Mouse (Mus musculus) lung, embryonic 14.5 days (tissue): Measurements from ENCODE around the gene Rabgap1l. TPM values are rescaled to one million over a fixed set of nuclear protein-coding genes. Genes with fewer than 3 reads are reported as not detected.

ENCODE experiments used
- ATAC-seq: fragments of 200-750 bp; cut with Nextera tagmentation; 2 replicates; pipeline ENCODE4 v1.8.0; 2017; ENCODE audit warnings: mild to moderate bottlenecking, moderate TSS enrichment, moderate library complexity; ENCODE audit not compliant: insufficient read depth
- DNase-seq: peaks from one replicate; pipeline ENCODE4 v3.0.0-alpha.2; 2015
- H3K27ac ChIP-seq: fragments of 300-500 bp; sonication (generic); 2 replicates; pipeline ENCODE4 v1.5.1; 2014; ENCODE audit warnings: low read depth, mild to moderate bottlenecking, moderate library complexity
- H3K27me3 ChIP-seq: fragments of 300-500 bp; sonication (generic); 2 replicates; pipeline ENCODE4 v1.6.1; 2014; ENCODE audit warnings: low read length, control low read depth; ENCODE audit not compliant: insufficient read depth
- H3K36me3 ChIP-seq: fragments of 300-500 bp; sonication (generic); 2 replicates; pipeline ENCODE4 v1.6.1; 2014; ENCODE audit warnings: control low read depth; ENCODE audit not compliant: insufficient read depth
- H3K4me1 ChIP-seq: fragments of 300-500 bp; sonication (generic); 2 replicates; pipeline ENCODE4 v1.6.1; 2014; ENCODE audit warnings: antibody characterized with exemption, control low read depth; ENCODE audit not compliant: insufficient read depth
- H3K4me2 ChIP-seq: fragments of 300-500 bp; sonication (generic); 2 replicates; pipeline ENCODE4 v1.6.1; 2014; ENCODE audit warnings: mild to moderate bottlenecking
- H3K4me3 ChIP-seq: fragments of 300-500 bp; sonication (generic); 2 replicates; pipeline ENCODE4 v1.5.1; 2014; ENCODE audit warnings: low read depth, low read length
- H3K9ac ChIP-seq: fragments of 300-500 bp; sonication (generic); 2 replicates; pipeline ENCODE4 v1.6.1; 2014
- H3K9me3 ChIP-seq: fragments of 300-500 bp; sonication (generic); 2 replicates; pipeline ENCODE4 v1.6.1; 2016; ENCODE audit warnings: low read depth, low read length, control low read depth
- CTCF ChIP-seq: IDR thresholded peaks from 2 replicates; pipeline ENCODE4 v1.5.1; 2016; ENCODE audit warnings: antibody characterized with exemption, low read depth
- WGBS: fragments of 180-500 bp; shearing (Covaris S2); extraction: QIAGEN DNeasy Blood & Tissue Kit; methylation state at CpG from one replicate; pipeline ENCODE4 v1.1.7; 2014; 5-methylcytosine and 5-hydroxymethylcytosine counted together
- polyA plus RNA-seq: library from polyadenylated mRNA; unstranded; fragments of >200 nt; fragmentation: Nextera tagmentation; extraction: Ambion mirVana; gene quantifications from 2 replicates; pipeline ENCODE4 v1.2.1, GENCODE M21; 2014

The Rabgap1l gene
- polyA plus RNA-seq, 1 experiment from 2014 or later = 19.3 TPM

GRCm38 (mm10) chr1:160305826-160306225, 487.2 kb downstream of the Rabgap1l start:
- 81% methylated on average over 1 of the region's 1 CpGs for WGBS
- no peak overlapping the region for H3K4me2 ChIP-seq
- ATAC-seq (no peak), DNase-seq (no peak)
- no peak for TF ChIP-seq CTCF
- no peak overlapping the region for H3K9ac ChIP-seq
- no peak overlapping the region for H3K4me3 ChIP-seq
- no peaks in the 10 kb centered on the region for H3K9me3 ChIP-seq
- no peak overlapping the region for H3K27ac ChIP-seq
- no peaks in the 10 kb centered on the region for H3K36me3 ChIP-seq
- H3K4me1 ChIP-seq = peaks cover 5% of the 10 kb centered on the region
- H3K27me3 ChIP-seq = no peaks in the 10 kb centered on the region

- H3K4me1 ChIP-seq = peaks cover 5% of the 10 kb centered on the region
- ATAC-seq (no peak), DNase-seq (no peak)
- no peak overlapping the region for H3K9ac ChIP-seq
- TF ChIP-seq CTCF = no peak
- no peaks in the 10 kb centered on the region for H3K36me3 ChIP-seq
- H3K27me3 ChIP-seq = no peaks in the 10 kb centered on the region
- H3K27ac ChIP-seq = no peak overlapping the region
- 70% methylated on average over 6 of the region's 6 CpGs for WGBS
- no peak overlapping the region for H3K4me3 ChIP-seq
- no peaks in the 10 kb centered on the region for H3K9me3 ChIP-seq
- H3K4me2 ChIP-seq = no peak overlapping the region
Observed at GRCm38 (mm10) chr1:160304969-160305498, 488.0 kb downstream of the Rabgap1l start.

GRCm38 (mm10) chr1:160302268-160302667, 490.7 kb downstream of the Rabgap1l start:
- no peak overlapping the region for H3K9ac ChIP-seq
- 81% methylated on average over 1 of the region's 1 CpGs for WGBS
- H3K4me1 ChIP-seq = peaks cover 4% of the 10 kb centered on the region
- H3K4me2 ChIP-seq = no peak overlapping the region
- ATAC-seq (no peak), DNase-seq (no peak)
- no peaks in the 10 kb centered on the region for H3K36me3 ChIP-seq
- no peak overlapping the region for H3K4me3 ChIP-seq
- H3K27ac ChIP-seq = no peak overlapping the region
- no peak for TF ChIP-seq CTCF
- H3K27me3 ChIP-seq = no peaks in the 10 kb centered on the region
- no peaks in the 10 kb centered on the region for H3K9me3 ChIP-seq

- TF ChIP-seq CTCF = no peak
- 50% methylated on average over 6 of the region's 6 CpGs for WGBS
- Histone ChIP-seq H3K4me1 (no peaks in the 10 kb centered on the region; the same call in 1 of the 2 replicates), H3K27ac (no peak overlapping the region), H3K4me3 (no peak overlapping the region), H3K27me3 (no peaks in the 10 kb centered on the region), H3K9ac (no peak overlapping the region), H3K36me3 (no peaks in the 10 kb centered on the region), H3K4me2 (no peak overlapping the region), H3K9me3 (no peaks in the 10 kb centered on the region)
- no peak for DNase-seq
- ATAC-seq = no peak
Observed at GRCm38 (mm10) chr1:160301156-160301555, 491.9 kb downstream of the Rabgap1l start.

GRCm38 (mm10) chr1:160300704-160301103, 492.3 kb downstream of the Rabgap1l start:
- Histone ChIP-seq H3K36me3 (no peaks in the 10 kb centered on the region), H3K4me2 (no peak overlapping the region), H3K27me3 (no peaks in the 10 kb centered on the region), H3K27ac (no peak overlapping the region), H3K4me3 (no peak overlapping the region), H3K4me1 (no peaks in the 10 kb centered on the region; the same call in 1 of the 2 replicates), H3K9me3 (no peaks in the 10 kb centered on the region), H3K9ac (no peak overlapping the region)
- DNase-seq = no peak
- 74% methylated on average over 2 of the region's 2 CpGs for WGBS
- TF ChIP-seq CTCF = no peak
- no peak for ATAC-seq

- DNase-seq = no peak
- WGBS = 74% methylated on average over 4 of the region's 4 CpGs
- H3K9me3 ChIP-seq = no peaks in the 10 kb centered on the region
- no peak overlapping the region for H3K9ac ChIP-seq
- H3K4me2 ChIP-seq = no peak overlapping the region
- TF ChIP-seq CTCF = no peak
- no peak overlapping the region for H3K4me3 ChIP-seq
- H3K27ac ChIP-seq = no peak overlapping the region
- no peaks in the 10 kb centered on the region for H3K27me3 ChIP-seq
- ATAC-seq = no peak
- no peaks in the 10 kb centered on the region for H3K36me3 ChIP-seq
- H3K4me1 ChIP-seq = no peaks in the 10 kb centered on the region; the same call in 1 of the 2 replicates
Observed at GRCm38 (mm10) chr1:160299979-160300378, 493.0 kb downstream of the Rabgap1l start.

- 34% methylated on average over 1 of the region's 1 CpGs for WGBS
- Histone ChIP-seq H3K9ac (no peak overlapping the region), H3K4me3 (no peak overlapping the region), H3K36me3 (no peaks in the 10 kb centered on the region), H3K27ac (no peak overlapping the region), H3K27me3 (no peaks in the 10 kb centered on the region), H3K9me3 (no peaks in the 10 kb centered on the region), H3K4me2 (no peak overlapping the region), H3K4me1 (no peaks in the 10 kb centered on the region)
- DNase-seq (no peak), ATAC-seq (no peak)
- TF ChIP-seq CTCF = no peak
Observed at GRCm38 (mm10) chr1:160298893-160299292, 494.1 kb downstream of the Rabgap1l start.

GRCm38 (mm10) chr1:160297701-160298100, 495.3 kb downstream of the Rabgap1l start:
- Histone ChIP-seq H3K36me3 (no peaks in the 10 kb centered on the region), H3K9me3 (no peaks in the 10 kb centered on the region), H3K4me2 (no peak overlapping the region), H3K4me1 (no peaks in the 10 kb centered on the region), H3K27me3 (no peaks in the 10 kb centered on the region), H3K4me3 (no peak overlapping the region), H3K9ac (no peak overlapping the region), H3K27ac (no peak overlapping the region)
- WGBS = 79% methylated on average over 3 of the region's 3 CpGs
- ATAC-seq = no peak
- no peak for DNase-seq
- TF ChIP-seq CTCF = no peak
